Mouse (Mus musculus): Measurements from ENCODE around the gene Mns1. TPM values are rescaled to one million over a fixed set of nuclear protein-coding genes. Genes with fewer than 3 reads are reported as not detected.

The Mns1 gene
- polyA plus RNA-seq, 1 experiment from 2014 or later: 19.2 TPM

DNA sequence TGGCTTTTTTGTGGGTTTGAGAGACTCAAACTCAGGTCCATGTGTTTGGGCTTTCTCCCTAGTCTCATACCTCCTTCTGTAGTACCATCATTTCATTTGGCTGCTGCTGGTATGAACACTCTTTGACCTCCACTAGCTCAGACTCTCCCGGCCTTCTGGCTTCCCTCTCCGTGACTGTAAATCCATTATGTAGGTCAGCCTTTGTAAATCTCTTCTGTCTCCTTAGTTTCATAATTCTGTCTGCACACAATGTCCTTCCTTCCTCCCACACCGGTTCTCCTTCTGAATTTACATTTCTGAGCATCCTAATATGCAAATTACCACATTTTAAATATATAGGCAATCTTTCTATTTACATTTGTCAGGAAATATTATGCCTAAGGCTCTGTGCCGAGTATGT lies 9.9 kb upstream of the Mns1 start:
- whole genome bisulfite sequencing: 73% methylated on average over 4 of the region's 4 CpGs
- Histone ChIP-seq H3K4me3 (no peak overlapping the region), H3K27ac (ENCODE audit: poor library complexity, severe bottlenecking) (no peak overlapping the region), H3K9ac (no peak overlapping the region), H3K36me3 (no peaks in the 10 kb centered on the region), H3K27me3 (replicated peaks) (no peaks in the 10 kb centered on the region; the same call in 1 of the 2 replicates), H3K4me1 (replicated peaks) (peaks cover 3% of the 10 kb centered on the region; the same call in 1 of the 2 replicates), H3K4me2 (no peak overlapping the region), H3K9me3 (replicated peaks) (no peaks in the 10 kb centered on the region)
- no peak for ATAC-seq (ENCODE audit: insufficient number of reproducible peaks, low FRiP score)

DNA sequence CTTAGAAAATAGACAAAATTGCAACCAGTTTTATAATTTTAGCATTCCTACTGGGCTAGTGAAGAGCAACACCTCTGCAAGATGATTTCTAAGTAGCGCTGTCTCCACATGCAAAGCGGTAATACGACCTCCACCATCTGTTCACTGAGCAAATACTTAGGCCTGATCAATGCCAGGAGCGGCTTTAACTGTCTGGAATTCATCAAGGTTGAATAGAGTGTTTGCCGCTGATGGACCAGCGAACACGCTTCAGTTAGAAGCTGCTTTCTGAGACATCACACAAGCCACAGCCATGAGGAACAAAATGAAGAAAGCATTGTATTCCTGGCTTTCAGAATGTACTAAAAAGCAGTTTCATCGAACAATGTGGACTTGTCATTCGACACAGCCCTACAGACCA lies 2.9 kb upstream of the Mns1 start:
- Histone ChIP-seq H3K9ac (no peak overlapping the region), H3K36me3 (no peaks in the 10 kb centered on the region), H3K27me3 (replicated peaks) (no peaks in the 10 kb centered on the region), H3K4me3 (no peak overlapping the region), H3K4me2 (no peak overlapping the region), H3K9me3 (replicated peaks) (no peaks in the 10 kb centered on the region), H3K27ac (ENCODE audit: poor library complexity, severe bottlenecking) (no peak overlapping the region), H3K4me1 (replicated peaks) (peaks cover 7% of the 10 kb centered on the region)
- no peak for ATAC-seq (ENCODE audit: insufficient number of reproducible peaks, low FRiP score)
- WGBS: 71% methylated on average over 9 of the region's 9 CpGs

DNA sequence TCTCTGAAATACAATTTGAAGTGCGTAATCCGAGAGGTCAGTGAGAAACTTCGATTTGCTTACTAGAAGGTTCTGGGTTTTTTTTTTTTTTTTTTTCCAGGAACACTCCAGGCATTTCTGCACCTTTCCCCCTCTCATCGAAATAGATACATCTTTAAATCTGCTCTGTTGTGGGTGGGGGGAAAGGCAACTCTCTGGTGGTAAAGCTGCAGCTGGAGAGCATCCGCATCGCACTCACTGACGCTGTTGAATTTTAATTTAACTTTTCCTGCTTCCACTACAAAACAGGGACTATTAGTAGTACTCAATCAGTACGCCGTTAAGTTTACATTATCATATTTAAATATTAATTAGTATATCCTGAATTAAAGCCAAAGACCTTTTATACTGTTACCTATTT lies 938 bp downstream of the Mns1 start:
- Histone ChIP-seq H3K9ac (peak overlapping the region; percentile 57; the same call in 1 of the 2 replicates), H3K4me3 (peak overlapping the region; percentile 57), H3K27ac (ENCODE audit: poor library complexity, severe bottlenecking) (no peak overlapping the region), H3K4me1 (replicated peaks) (peaks cover 16% of the 10 kb centered on the region), H3K9me3 (replicated peaks) (no peaks in the 10 kb centered on the region), H3K27me3 (replicated peaks) (no peaks in the 10 kb centered on the region), H3K4me2 (peak overlapping the region; percentile 90), H3K36me3 (peaks cover 5% of the 10 kb centered on the region; the same call in 1 of the 2 replicates)
- 2% methylated on average over 9 of the region's 9 CpGs for WGBS
- ATAC-seq (ENCODE audit: insufficient number of reproducible peaks, low FRiP score): no peak

DNA sequence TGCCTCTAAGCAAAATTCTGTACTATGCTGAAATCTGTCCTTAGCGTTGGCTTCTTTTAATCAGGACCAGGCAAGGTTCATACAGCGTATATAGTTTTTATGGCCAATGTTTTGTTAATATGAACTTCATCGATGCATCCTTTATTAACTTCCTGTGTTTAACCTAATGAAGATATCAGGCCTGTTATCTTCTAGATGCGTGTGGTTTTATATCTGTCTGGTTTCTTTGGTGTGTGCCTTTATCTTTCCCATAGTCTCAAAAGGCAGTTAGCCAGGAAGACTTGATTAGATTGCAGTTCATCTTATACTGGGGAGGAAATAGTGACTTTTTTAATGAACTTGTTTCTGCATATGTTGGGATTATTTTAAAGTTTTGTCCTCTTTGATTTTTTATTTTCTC lies 2.5 kb downstream of the Mns1 start:
- peaks cover 16% of the 10 kb centered on the region for H3K4me1 ChIP-seq (replicated peaks)
- H3K4me3 ChIP-seq: no peak overlapping the region
- no peak for ATAC-seq (ENCODE audit: insufficient number of reproducible peaks, low FRiP score)
- whole genome bisulfite sequencing: 85% methylated on average over 4 of the region's 4 CpGs
- H3K4me2 ChIP-seq: no peak overlapping the region
- peaks cover 5% of the 10 kb centered on the region; the same call in 1 of the 2 replicates for H3K36me3 ChIP-seq
- H3K27ac ChIP-seq (ENCODE audit: poor library complexity, severe bottlenecking): no peak overlapping the region
- no peaks in the 10 kb centered on the region for H3K9me3 ChIP-seq (replicated peaks)
- no peak overlapping the region for H3K9ac ChIP-seq
- H3K27me3 ChIP-seq (replicated peaks): no peaks in the 10 kb centered on the region

DNA sequence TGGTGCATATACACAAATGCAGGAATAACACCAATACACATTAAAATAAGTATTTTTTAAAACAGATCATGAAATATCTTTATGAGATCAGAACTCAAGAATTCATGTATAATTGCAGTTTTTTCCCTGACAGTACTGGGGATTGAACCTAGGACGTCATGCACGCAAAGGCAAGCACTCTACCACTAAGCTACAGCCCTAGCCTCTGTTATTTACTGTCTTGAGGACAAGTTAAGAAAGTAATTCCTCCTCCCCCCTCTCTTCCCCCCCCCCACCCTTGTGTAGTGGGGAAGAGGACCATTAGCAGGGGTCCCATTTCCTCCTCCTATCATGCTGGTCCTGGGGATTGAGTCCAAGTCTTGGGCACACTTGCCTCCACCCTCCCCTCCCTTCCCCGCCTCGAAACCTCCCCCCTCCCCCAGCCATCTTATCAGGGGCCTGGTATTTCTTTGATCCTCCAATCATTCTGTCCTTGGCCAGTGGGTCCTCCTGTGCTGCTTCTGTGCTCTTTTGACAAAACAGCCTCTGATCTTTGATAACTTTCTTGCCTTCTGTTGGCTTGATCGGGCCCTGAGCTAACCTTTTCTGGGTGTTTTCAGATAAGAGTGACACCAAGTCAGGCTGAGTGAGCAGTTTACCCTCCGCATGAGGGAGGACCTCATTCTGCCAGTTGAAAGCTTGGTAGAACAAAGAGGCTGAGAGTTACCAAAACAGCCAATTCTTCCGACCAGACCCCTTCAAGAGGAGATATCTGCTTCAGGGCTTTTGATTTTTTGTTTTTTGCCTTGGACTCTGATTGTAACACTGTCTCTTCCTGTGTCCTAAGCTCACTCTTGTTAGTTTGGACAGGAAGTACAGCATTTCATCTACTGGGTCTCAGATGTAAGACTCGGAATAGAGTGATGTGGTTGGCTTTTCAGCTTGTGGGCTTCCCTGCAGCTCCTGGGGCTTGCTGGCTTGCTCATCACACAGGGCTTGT lies 3.4 kb downstream of the Mns1 start:
- Histone ChIP-seq H3K27me3 (replicated peaks) (no peaks in the 10 kb centered on the region), H3K9ac (peak overlapping the region; percentile 31; the same call in 1 of the 2 replicates), H3K4me1 (replicated peaks) (peaks cover 16% of the 10 kb centered on the region), H3K4me3 (no peak overlapping the region), H3K36me3 (peaks cover 5% of the 10 kb centered on the region; the same call in 1 of the 2 replicates), H3K27ac (ENCODE audit: poor library complexity, severe bottlenecking) (peak overlapping the region; percentile 11; the same call in 1 of the 2 replicates), H3K4me2 (peak overlapping the region; percentile 8; the same call in 1 of the 2 replicates), H3K9me3 (replicated peaks) (no peaks in the 10 kb centered on the region)
- 31% methylated on average over 8 of the region's 8 CpGs for WGBS
- ATAC-seq (ENCODE audit: insufficient number of reproducible peaks, low FRiP score): peak; percentile 41; the same call in 1 of the 2 replicates

DNA sequence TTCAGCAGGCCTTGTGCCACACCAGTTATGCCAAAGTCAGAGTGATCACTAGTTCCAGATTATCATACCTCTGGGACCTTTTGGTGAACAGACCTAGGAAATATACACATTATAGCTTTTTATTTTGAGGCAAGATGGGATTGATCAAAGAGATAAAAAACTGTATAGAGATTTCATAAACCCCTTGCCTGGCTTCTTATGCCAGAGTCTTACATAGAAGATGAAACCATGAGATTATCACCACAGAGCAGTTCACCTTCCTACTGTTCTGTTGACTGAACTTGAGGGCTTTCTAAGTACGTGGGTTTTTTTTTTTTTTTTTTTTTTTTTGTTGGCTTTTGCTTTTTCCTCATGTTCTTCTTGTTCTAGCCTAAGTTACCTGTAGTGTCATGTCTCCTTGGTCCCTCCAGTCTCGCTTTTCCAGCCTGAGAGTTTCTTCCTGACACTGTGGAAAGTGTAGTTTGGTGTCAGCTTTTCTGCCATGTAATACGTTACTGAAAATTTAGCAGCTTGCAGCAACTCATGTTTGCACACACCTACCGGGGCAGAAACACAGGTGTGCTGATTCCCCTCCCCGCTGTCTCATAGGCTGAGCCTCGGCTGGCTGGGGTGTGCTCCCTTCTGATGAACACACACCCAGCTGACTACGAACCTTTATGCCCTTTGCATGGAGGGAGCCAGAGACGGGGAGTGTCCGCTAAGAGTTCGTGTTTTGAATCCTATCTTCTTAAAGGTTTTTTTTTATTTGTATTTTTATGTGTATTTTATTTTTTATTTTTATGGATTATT lies 4.3 kb downstream of the Mns1 start:
- Histone ChIP-seq H3K4me3 (no peak overlapping the region), H3K4me2 (0 out of 2 replicates have a peak overlapping the region, but pooled peaks have one; percentile 8), H3K36me3 (peaks cover 13% of the 10 kb centered on the region), H3K9ac (no peak overlapping the region), H3K9me3 (replicated peaks) (no peaks in the 10 kb centered on the region), H3K4me1 (replicated peaks) (peaks cover 16% of the 10 kb centered on the region), H3K27me3 (replicated peaks) (no peaks in the 10 kb centered on the region), H3K27ac (ENCODE audit: poor library complexity, severe bottlenecking) (peak overlapping the region; percentile 11; the same call in 1 of the 2 replicates)
- ATAC-seq (ENCODE audit: insufficient number of reproducible peaks, low FRiP score): no peak
- WGBS: 85% methylated on average over 10 of the region's 10 CpGs

DNA sequence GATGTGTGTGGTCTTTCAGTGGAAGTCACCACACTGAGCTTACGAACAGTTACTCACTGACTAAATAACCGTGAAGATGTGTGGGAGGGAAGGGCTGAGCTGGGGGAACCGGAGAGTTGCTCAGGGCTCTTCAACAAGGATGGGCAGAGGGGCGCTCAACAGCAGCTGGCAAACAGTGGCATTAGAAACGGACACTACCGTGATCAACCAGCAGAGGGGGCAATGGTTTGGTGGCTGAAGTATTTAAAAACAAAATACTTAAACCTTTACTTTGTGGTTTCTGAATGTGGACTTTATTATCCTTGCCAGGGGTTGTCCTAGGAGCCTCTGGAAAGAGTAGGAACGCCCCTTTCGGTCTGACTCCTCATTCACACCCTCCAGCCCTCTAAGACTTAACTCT lies 10.2 kb downstream of the Mns1 start:
- Histone ChIP-seq H3K9ac (no peak overlapping the region), H3K4me2 (no peak overlapping the region), H3K27me3 (replicated peaks) (no peaks in the 10 kb centered on the region), H3K4me1 (replicated peaks) (peaks cover 14% of the 10 kb centered on the region), H3K9me3 (replicated peaks) (no peaks in the 10 kb centered on the region), H3K36me3 (peaks cover 35% of the 10 kb centered on the region), H3K27ac (ENCODE audit: poor library complexity, severe bottlenecking) (no peak overlapping the region), H3K4me3 (no peak overlapping the region)
- 56% methylated on average over 8 of the region's 8 CpGs for WGBS
- no peak for ATAC-seq (ENCODE audit: insufficient number of reproducible peaks, low FRiP score)

DNA sequence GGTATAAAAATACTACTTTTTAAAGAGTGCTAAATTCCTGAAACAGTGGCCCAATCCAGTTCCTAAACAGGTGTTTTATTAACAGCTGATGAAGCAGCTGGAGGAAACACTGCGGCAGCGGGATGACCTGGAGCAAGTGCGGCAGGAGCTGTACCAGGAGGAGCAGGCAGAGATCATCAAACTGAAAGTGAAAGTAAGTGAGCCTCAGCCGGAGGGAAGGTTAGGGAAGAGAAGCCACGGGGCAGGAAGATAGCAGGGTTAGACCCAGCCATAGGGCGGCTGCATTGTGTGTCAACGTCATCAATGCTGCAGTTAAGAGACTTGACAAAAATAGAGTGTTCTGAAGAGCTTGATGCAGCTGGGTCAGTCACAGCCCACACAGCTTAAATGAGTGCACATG lies 11.6 kb downstream of the Mns1 start:
- H3K4me2 ChIP-seq: peak overlapping the region; percentile 59
- peak overlapping the region; percentile 58; the same call in 1 of the 2 replicates for H3K9ac ChIP-seq

DNA sequence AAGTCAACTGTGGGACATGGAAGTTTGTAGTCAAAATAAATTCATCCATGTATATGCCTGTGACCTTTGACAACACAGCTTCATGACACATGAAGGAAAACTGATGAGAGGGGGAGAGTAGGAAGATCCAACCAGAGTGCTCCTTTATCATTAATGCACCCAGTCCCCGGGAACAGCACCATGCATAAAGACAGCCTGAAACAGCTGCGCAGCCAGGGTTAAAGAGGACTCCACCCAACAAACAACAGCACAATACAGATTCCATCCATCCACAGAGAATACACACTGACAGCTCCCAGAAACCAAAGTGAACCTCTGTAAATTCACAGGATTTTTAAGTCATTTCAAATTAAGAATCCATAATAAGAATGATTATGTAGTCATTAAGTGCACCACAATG lies 12.0 kb downstream of the Mns1 start:
- Histone ChIP-seq H3K36me3 (peaks cover 38% of the 10 kb centered on the region), H3K27ac (ENCODE audit: poor library complexity, severe bottlenecking) (0 out of 2 replicates have a peak overlapping the region, but pooled peaks have one; percentile 23), H3K27me3 (replicated peaks) (no peaks in the 10 kb centered on the region), H3K9ac (no peak overlapping the region), H3K4me1 (replicated peaks) (peaks cover 14% of the 10 kb centered on the region), H3K9me3 (replicated peaks) (no peaks in the 10 kb centered on the region), H3K4me3 (peak overlapping the region; percentile 37), H3K4me2 (peak overlapping the region; percentile 59)
- ATAC-seq (ENCODE audit: insufficient number of reproducible peaks, low FRiP score): no peak
- WGBS: 71% methylated on average over 2 of the region's 2 CpGs

More for the DNA sequence above, 11.6 kb downstream of the Mns1 start:
- 48% methylated on average over 7 of the region's 7 CpGs for WGBS
- H3K27me3 ChIP-seq (replicated peaks): no peaks in the 10 kb centered on the region
- peaks cover 14% of the 10 kb centered on the region for H3K4me1 ChIP-seq (replicated peaks)
- ATAC-seq (ENCODE audit: insufficient number of reproducible peaks, low FRiP score): no peak
- 0 out of 2 replicates have a peak overlapping the region, but pooled peaks have one; percentile 23 for H3K27ac ChIP-seq (ENCODE audit: poor library complexity, severe bottlenecking)
- no peaks in the 10 kb centered on the region for H3K9me3 ChIP-seq (replicated peaks)
- peaks cover 37% of the 10 kb centered on the region for H3K36me3 ChIP-seq
- peak overlapping the region; percentile 37 for H3K4me3 ChIP-seq

DNA sequence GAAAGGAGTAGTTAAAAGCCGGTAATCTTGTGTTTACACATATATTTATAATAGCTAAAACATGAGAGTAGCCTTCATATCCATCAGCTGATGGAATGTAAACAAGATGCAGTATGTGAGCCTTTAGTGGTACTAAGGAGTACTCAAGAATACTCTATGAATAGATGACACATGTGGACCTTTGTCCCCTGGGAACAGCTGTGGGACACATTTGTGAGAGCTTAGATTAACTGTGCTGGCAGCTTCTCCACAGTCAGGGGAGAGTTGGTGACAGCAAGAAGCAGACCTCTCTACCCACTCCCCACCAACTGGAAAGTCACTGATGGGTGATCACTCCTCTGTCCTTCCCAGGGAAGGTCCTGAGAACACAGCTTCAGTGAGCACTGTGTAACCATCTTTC lies 12.6 kb downstream of the Mns1 start:
- peaks cover 14% of the 10 kb centered on the region for H3K4me1 ChIP-seq (replicated peaks)
- H3K27me3 ChIP-seq (replicated peaks): no peaks in the 10 kb centered on the region
- H3K36me3 ChIP-seq: peaks cover 38% of the 10 kb centered on the region
- no peak overlapping the region for H3K4me2 ChIP-seq
- H3K9ac ChIP-seq: no peak overlapping the region
- ATAC-seq (ENCODE audit: insufficient number of reproducible peaks, low FRiP score): no peak
- no peak overlapping the region for H3K27ac ChIP-seq (ENCODE audit: poor library complexity, severe bottlenecking)
- no peak overlapping the region for H3K4me3 ChIP-seq
- H3K9me3 ChIP-seq (replicated peaks): no peaks in the 10 kb centered on the region
- 83% methylated on average over 1 of the region's 1 CpGs for WGBS

DNA sequence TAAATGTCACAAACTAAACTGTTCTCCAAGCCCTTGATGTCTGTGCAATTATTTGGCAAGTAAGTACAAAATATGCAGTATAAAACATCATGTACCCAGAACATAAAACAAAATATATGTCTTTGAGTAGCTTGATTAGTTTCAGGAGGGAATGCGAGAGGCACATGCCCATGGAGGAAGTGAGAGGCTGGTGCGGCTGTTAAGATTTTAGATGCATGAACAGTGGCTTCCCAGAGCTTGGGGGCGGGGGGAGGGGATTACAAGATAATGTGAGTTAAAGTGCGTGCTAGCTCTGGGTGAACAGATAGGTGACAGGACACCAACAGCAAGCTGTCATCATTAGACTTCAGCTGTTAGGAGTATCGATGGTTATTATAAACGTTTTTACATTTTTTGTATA lies 13.3 kb downstream of the Mns1 start:
- H3K9ac ChIP-seq: no peak overlapping the region
- no peak overlapping the region for H3K4me2 ChIP-seq
- 53% methylated on average over 6 of the region's 6 CpGs for WGBS
- H3K36me3 ChIP-seq: peaks cover 38% of the 10 kb centered on the region
- peaks cover 14% of the 10 kb centered on the region for H3K4me1 ChIP-seq (replicated peaks)
- no peak for ATAC-seq (ENCODE audit: insufficient number of reproducible peaks, low FRiP score)
- no peaks in the 10 kb centered on the region for H3K27me3 ChIP-seq (replicated peaks)
- H3K27ac ChIP-seq (ENCODE audit: poor library complexity, severe bottlenecking): no peak overlapping the region
- H3K4me3 ChIP-seq: no peak overlapping the region
- no peaks in the 10 kb centered on the region for H3K9me3 ChIP-seq (replicated peaks)

Measured in heart, embryonic 12.5 days (tissue).